Mouse (Mus musculus) kidney, adult 2 months (tissue): ENCODE measurements around the gene Wdr27.
"Not testable (repeated sequence)": the region's sequence is repeated elsewhere in the genome, so short reads cannot be mapped to it uniquely, and the experiment has no call there.

Experiments used
- CTCF ChIP-seq: fragments of 200-500 bp; conservative IDR thresholded peaks from 2 replicates; pipeline ENCODE4 v1.5.1; 2011; ENCODE audit warnings: low read depth, mild to moderate bottlenecking, control low read depth, low read length, moderate library complexity, mixed read lengths; ENCODE audit not compliant: insufficient read depth, insufficient read length
- POLR2A ChIP-seq: fragments of 200-500 bp; IDR thresholded peaks from one replicate; pipeline ENCODE4 v1.6.1; 2011; ENCODE audit warnings: low read depth, low read length, control low read depth

DNA sequence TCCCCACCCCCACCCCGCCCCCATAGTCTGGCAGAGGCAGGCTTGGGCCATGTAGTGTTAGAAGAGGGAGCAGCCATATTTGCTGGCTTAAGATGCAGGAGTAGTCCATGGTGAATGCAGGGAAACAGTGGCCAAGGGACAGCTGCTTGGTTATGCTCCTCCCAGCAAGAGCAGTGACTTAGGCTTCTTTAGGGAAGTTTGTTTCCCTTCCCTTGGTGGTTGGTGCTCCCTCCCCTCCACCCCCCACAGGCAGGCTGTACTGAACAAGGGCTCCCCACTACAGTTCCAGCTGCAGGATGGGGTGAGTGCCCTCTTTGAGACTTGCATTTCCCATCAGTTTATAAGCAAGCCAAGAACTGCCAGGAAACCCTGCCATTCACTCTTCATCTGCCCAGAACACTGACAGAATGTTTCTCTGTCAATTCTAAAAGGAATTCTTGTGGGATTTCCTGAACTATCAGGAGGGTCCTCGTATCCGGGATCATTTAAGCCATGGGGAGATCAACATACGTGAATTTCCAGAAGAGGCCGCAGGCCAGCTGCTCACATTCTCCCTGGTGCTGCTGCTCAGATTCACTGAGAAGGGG lies 47.3 kb upstream of the Wdr27 start:
- not testable (repeated sequence) for TF ChIP-seq CTCF, POLR2A
